8 mouse cellular contexts compared by ENCODE assay signal in genomic region chr9:63672797-63673493, GRCm38 (mm10).
DNase-seq lines count a peak whose midpoint lies in the region; ATAC-seq and TF ChIP-seq lines count a peak whose summit lies in the region.
"Had no signal": no experiment of that assay in that cellular context is flagged by ENCODE, and none has a peak within 500 bp of the region (broad histone marks: within the 10 kb centered on the region; RNA-seq: fewer than 3 reads in every experiment).

No protein-coding gene starts in this region.

- TF ChIP-seq POLR2A in olfactory bulb, adult 2 months (IDR thresholded peaks at IDR 0.05; ENCODE audit: insufficient read depth, low read depth, low read length) = no peak

- H3K4me3 ChIP-seq in layer of hippocampus, adult 2 months = no peak overlapping the region
- no peak overlapping the region for H3K4me3 ChIP-seq in gastrocnemius, adult 2 months
- H3K4me3 ChIP-seq in heart, postnatal 0 days (ENCODE audit: low read depth, low read length) = no peak overlapping the region
- H3K4me3 ChIP-seq in olfactory bulb, adult 2 months (ENCODE audit: insufficient read depth, low read depth, low read length) = no peak overlapping the region

- 52% methylated on average over 8 of the region's 8 CpGs for WGBS in heart, postnatal 0 days
- WGBS in olfactory bulb, adult 2 months = 37% methylated on average over 8 of the region's 8 CpGs

- H3K9ac ChIP-seq in heart, postnatal 0 days (replicated peaks; ENCODE audit: low read depth, low read length) = no peak overlapping the region

- H3K27me3 ChIP-seq in heart, postnatal 0 days (ENCODE audit: control insufficient read depth, insufficient read depth, low read length) = no peaks in the 10 kb centered on the region

- no peaks in the 10 kb centered on the region for H3K36me3 ChIP-seq in heart, postnatal 0 days (replicated peaks; ENCODE audit: control insufficient read depth, insufficient read depth, low read length)

- TF ChIP-seq EP300 in heart, postnatal 0 days (IDR thresholded peaks at IDR 0.05; ENCODE audit: low read depth) = no peak

- no peak overlapping the region for H3K4me2 ChIP-seq in heart, postnatal 0 days (ENCODE audit: low read depth, low read length)

- H3K4me1 ChIP-seq in heart, postnatal 0 days (ENCODE audit: control insufficient read depth, insufficient read depth) = peaks cover 38% of the 10 kb centered on the region
- H3K4me1 ChIP-seq in olfactory bulb, adult 2 months (ENCODE audit: control insufficient read depth, insufficient read depth, low read length) = peaks cover 57% of the 10 kb centered on the region

- H3K9me3 ChIP-seq in heart, postnatal 0 days (replicated peaks; ENCODE audit: control insufficient read depth, low read length) = no peaks in the 10 kb centered on the region

- intact Hi-C loops in gastrocnemius, adult 2 months (cut with DNase I) = loop anchor here (2.0 kb wide), 1 partner anchor 24 kb away; no protein-coding TSS in a partner anchor

- peak in 1 of 2 experiments; percentile 23 for DNase-seq in layer of hippocampus, adult 2 months (ENCODE audit: low spot score in 2 of 2)
- no peak for DNase-seq in layer of hippocampus, postnatal 10 days (ENCODE audit: low spot score in 2 of 2)
- peak; percentile 81 for DNase-seq in gastrocnemius, adult 2 months
- DNase-seq in heart, postnatal 0 days (ENCODE audit: low spot score) = no peak
- no peak for DNase-seq in layer of hippocampus, adult 9-10 months (ENCODE audit: low spot score)
- no peak for DNase-seq in cerebellum, adult 11-12 months
- DNase-seq: layer of hippocampus, postnatal 36 days had no signal

- peak; percentile 25; the same call in 1 of the 2 replicates for ATAC-seq in heart, postnatal 0 days (ENCODE audit: insufficient read depth, low read depth)

- no peak for TF ChIP-seq CTCF in layer of hippocampus, adult 2 months (conservative IDR thresholded peaks at IDR 0.05)
- TF ChIP-seq CTCF in gastrocnemius, adult 2 months (IDR thresholded peaks at IDR 0.05) = no peak
- no peak for TF ChIP-seq CTCF in heart, postnatal 0 days (IDR thresholded peaks at IDR 0.05; ENCODE audit: low read depth)
- no peak for TF ChIP-seq CTCF in olfactory bulb, adult 2 months (IDR thresholded peaks at IDR 0.05; ENCODE audit: insufficient read depth, low read depth, low read length)

- H3K27ac ChIP-seq in layer of hippocampus, adult 2 months = peak overlapping the region; percentile 19; the same call in 1 of the 2 replicates
- H3K27ac ChIP-seq in gastrocnemius, adult 2 months = peak overlapping the region; percentile 78
- H3K27ac ChIP-seq in heart, postnatal 0 days (ENCODE audit: low read depth) = peak overlapping the region; percentile 41; the same call in 1 of the 2 replicates
- H3K27ac ChIP-seq in olfactory bulb, adult 2 months (ENCODE audit: insufficient read depth, low read depth, low read length) = peak overlapping the region; percentile 77

Comparison
In these comparisons a context has a peak if more than half of its experiments do, and no peak if none do; other contexts are left out.
1. H3K27ac ChIP-seq: peak in every context shown above with its lines; median percentile 78 in gastrocnemius, adult 2 months; 77 in olfactory bulb, adult 2 months; 41 in heart, postnatal 0 days; 19 in layer of hippocampus, adult 2 months.